Mouse (Mus musculus): Measurements from ENCODE around the gene Unc13b.

Unc13b gene

GRCm38 (mm10) chr4:43236898-43237297, 178.1 kb downstream of the Unc13b start:
- DNase-seq = no peak

DNA sequence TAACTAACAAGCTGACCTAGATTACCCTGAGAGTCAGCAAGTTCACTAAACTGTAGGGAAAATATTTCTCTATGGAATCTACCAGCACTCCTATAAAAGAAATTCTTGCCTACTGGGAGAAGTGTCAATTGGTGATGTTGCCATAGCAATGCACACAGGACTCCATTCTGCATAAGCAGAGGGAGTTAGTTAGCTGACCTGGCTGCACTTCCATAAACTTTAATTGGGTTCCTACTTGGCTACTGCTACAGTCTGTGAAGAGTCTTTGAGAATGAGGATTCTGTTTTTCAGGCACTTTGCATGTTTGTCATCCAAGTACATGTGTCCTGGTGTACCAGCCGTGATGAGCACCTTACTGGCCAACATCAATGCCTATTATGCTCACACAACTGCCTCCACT, 182.0 kb downstream of the Unc13b start:
- DNase-seq = no peak

- DNase-seq = no peak
Observed at GRCm38 (mm10) chr4:43244022-43244421, 185.3 kb downstream of the Unc13b start.

GRCm38 (mm10) chr4:43245776-43246175, 187.0 kb downstream of the Unc13b start:
- DNase-seq = no peak

DNA sequence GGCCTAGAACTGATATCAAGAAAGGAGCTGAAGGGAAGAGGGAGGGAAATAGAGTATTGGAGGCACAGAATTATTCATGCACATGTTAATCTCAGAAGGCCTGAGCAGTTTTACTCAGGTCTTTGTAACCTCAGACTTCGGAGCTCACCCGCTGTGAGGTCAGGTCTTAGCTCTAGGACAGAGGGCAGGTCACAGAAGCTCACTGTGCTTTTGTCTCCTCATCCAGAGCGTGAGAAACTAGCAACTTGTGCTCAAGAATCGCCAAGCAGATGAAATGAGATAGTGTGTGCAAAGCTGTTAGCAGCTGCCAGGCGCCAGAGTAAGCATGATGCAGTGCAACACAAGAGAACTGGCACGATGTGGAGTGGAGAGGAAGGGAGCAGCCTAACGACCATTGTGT, 189.3 kb downstream of the Unc13b start:
- DNase-seq = no peak

- DNase-seq = no peak
Observed at GRCm38 (mm10) chr4:43248909-43249308, 190.2 kb downstream of the Unc13b start.

DNA sequence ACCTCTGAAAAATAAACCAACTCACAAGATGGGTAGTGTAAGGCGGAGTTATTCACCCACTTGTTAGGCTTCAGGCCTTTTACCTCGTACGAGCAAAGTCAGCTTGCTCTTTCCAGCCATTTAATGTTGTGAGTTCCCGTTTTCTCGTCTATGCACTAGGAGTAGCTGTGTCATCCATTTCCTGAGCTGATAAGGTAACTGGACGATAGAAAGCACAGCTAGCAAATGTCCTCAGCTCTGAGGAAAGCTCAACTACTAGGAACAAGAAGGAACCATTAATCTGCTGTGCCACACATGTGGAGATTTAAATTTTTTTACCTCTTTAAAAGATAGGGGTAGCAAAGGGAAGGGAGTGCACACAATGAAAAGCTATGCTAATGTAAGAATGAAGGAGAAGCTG, 192.5 kb downstream of the Unc13b start:
- no peak for DNase-seq

- DNase-seq = no peak
Observed at GRCm38 (mm10) chr4:43257040-43257439, 198.3 kb downstream of the Unc13b start.

DNA sequence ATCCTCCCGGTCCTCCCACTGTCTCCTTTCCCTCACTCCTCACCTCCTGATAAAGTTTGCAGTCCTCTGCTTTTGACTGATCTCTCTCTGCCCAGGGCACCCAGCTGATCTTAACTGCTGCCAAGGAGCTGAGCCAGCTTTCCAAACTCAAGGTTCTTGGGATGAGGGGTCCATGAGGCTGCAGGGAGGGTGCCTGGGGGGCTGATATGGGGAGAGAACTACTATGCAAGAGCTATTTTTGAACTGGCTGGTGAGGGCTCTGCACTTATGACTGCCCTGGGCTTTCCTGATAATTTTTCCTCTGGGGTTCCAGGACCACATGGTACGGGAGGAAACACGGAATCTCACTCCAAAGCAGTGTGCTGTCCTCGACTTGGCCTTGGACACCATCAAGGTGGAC, 199.8 kb downstream of the Unc13b start:
- DNase-seq = no peak

- no peak for DNase-seq
Observed at GRCm38 (mm10) chr4:43259435-43259834, 200.7 kb downstream of the Unc13b start.

DNA sequence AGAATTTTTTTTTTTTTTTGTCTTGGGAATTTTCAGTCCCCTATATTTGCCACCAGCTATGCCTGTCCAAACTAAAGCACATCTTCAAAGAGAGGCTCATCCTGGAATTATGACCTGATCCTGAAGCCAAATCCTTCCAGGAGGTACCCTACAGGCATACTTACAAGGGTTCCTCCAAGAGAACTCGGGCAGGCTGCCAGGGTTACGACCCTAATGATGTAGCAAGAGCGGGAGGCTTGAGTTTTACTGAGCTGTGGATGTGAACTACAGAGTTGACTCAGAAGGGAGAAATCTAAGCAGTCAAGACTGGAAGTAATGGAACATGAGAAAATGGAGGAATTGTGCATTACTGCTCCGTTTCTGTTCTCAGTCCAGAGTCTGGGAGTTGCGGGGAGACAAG, 201.3 kb downstream of the Unc13b start:
- peak; percentile 31 for DNase-seq

DNA sequence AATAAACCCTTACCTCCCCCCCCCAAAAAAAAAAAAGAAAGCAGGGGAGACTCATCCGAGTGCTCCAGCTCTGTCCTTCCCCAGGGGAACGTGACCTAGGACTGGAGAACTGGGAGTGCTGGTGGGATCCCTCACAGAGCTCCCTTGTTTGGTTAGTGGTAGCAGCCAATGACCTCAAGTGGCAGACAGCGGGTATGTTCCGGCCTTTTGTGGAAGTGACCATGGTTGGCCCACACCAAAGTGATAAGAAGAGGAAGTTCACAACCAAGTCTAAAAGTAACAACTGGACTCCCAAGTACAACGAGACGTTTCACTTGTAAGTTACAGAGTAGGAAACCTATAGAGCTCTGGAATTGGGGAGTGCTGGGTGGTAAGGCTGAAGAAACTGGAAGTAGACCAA, 204.1 kb downstream of the Unc13b start:
- no peak for DNase-seq

DNA sequence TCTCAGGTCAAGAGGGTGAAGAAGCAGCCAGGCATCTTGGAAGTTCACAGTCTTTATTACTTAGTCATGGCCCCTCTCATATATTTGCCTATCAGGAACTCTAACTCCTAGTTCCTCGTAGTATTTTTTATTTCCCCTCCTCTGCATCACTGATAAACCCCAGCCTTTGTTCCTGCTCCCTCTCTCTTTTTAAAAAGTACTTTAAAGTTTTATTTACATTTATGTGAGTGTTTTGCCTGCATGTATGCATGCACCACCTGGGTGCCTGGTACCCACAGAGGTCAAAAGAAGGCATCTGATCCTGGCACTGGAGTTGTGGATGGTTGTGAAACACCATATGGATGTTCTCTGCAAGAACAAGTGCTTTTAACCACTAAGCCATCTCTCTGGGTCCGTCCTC, 207.4 kb downstream of the Unc13b start:
- no peak for DNase-seq

DNA sequence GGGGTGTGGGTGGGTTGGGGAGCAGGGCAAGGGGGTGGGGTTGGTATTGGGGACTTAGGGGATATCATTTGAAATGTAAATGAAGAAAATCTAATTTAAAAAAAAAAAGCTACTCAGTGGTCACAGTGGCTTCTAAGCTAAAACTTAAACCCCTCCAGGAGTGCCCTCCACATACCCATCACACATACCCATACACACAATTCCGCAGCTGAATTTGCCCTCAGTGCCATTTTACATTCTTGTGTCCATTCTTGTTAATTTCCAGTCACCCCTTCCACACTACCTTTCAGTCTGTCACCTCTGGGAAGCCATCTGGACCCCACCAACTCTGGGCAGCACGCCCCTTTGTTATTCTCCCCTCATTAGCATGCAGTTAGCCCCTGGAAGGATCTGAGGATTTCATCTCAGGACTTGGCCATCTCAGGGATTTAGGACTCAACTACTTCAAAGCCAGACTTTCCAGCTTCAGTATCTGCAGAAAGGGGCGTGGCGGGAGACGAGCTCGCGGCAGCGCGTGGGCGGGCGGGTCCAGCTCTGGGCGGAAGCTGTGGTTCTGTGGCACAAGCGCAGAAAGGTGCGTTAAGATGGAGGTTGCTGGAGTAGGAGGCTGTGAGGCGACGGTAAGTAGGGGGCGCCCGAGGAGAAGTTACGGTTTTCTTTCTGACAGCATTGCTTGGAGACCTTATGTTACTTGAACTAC, 208.0 kb downstream of the Unc13b start, which contains the start of gene Atp8b5:
Gene Atp8b5 (plus strand): TSS at position 537 of the 700 bp plus-strand sequence.
- peak; percentile 84 for DNase-seq

- DNase-seq = no peak
Observed at GRCm38 (mm10) chr4:43267323-43267658, 208.5 kb downstream of the Unc13b start.

DNA sequence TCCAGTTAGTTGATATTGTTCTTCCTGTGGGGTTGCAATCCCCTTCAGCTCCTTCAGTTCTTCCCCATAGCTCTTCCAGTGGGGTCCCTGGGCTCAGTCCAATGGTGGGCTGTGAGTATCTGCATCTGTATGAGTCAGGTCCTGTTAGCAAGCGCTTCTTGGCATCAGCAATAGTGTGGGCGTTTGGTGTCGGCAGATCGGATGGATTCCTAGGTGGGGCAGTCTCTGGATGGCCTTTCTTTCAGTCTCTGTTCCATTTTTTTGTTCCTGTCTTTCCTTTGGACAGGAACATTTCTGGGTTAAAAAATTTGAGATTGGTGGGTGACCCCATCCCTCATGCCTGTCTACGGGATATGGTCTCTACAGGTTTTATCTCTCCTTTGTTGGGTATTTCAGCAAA, 226.7 kb downstream of the Unc13b start:
- DNase-seq = no peak

DNA sequence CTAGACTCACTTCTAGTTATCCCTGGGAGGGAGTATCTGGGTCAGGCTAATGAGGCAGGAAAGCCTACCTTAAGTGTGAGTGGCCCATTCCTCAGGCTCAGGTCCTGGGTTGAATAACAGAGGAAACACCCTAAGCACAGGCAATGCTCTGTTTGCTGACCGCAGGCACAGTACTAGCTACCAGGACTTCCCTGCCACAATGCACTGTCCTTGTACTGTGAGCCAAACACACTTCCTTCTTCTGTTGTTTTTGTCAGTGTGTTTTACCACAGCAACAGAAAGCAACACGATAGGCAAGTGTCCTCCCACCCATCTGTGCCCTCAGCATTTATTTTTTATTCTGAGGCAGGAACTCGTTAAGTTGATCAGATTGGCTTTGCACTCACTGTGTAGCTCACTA, 228.6 kb downstream of the Unc13b start:
- DNase-seq = no peak

DNA sequence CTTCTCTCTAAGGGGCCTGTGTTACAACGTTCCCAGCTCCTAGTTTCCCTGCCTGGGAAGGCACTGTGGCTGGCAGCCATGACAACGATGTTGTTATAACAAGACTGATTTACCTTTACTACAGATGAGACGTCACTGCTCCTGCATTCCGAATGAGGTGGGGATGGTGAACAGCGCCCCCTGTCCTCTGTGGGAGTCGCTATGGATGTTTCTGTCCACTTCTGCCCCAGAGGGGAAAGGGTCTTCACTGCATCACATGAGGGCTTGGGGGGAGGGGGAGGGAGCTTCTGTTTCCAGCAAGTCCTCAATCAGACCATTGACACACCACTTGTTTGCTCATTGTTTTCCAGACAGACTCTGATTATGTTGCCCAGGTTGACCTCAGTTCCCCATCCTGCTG, 235.2 kb downstream of the Unc13b start:
- peak; percentile 5 for DNase-seq

- DNase-seq = no peak
Observed at GRCm38 (mm10) chr4:43309696-43310338, 251.1 kb downstream of the Unc13b start.

Measured in lung, postnatal 14 days (tissue).